Mouse (Mus musculus) embryonic facial prominence, embryonic 11.5 days (tissue): ENCODE measurements around the gene F2rl2. TPM values are rescaled to one million over a fixed set of nuclear protein-coding genes. Genes with fewer than 3 reads are reported as not detected.

ENCODE experiments used
- ATAC-seq: fragments of 200-750 bp; cut with Nextera tagmentation; replicated peaks from 2 replicates; pipeline ENCODE4 v1.8.0; 2017; ENCODE audit warnings: low read depth; ENCODE audit not compliant: insufficient number of reproducible peaks, low FRiP score, low TSS enrichment
- DNase-seq: peaks from one replicate; pipeline ENCODE4 v3.0.0-alpha.2; 2015; ENCODE audit warnings: low spot score
- H3K27ac ChIP-seq: fragments of 300-500 bp; sonication (generic); replicated peaks from 2 replicates; pipeline ENCODE4 v1.5.1; 2014; ENCODE audit warnings: mild to moderate bottlenecking, low read depth, low read length, control low read depth
- H3K27me3 ChIP-seq: fragments of 300-500 bp; sonication (generic); 2 replicates; pipeline ENCODE4 v1.6.1; 2014; ENCODE audit warnings: mild to moderate bottlenecking, low read length, moderate library complexity, mixed read lengths; ENCODE audit not compliant: control insufficient read depth, insufficient read depth
- H3K36me3 ChIP-seq: fragments of 300-500 bp; sonication (generic); replicated peaks from 2 replicates; pipeline ENCODE4 v1.6.1; 2014; ENCODE audit warnings: low read depth, mild to moderate bottlenecking, low read length, moderate library complexity, mixed read lengths; ENCODE audit not compliant: control insufficient read depth, insufficient read depth
- H3K4me1 ChIP-seq: fragments of 300-500 bp; sonication (generic); 2 replicates; pipeline ENCODE4 v1.6.1; 2014; ENCODE audit warnings: low read length, mixed read lengths; ENCODE audit not compliant: control insufficient read depth, insufficient read depth
- H3K4me2 ChIP-seq: fragments of 300-500 bp; sonication (generic); 2 replicates; pipeline ENCODE4 v1.6.1; 2014; ENCODE audit warnings: low read depth, mild to moderate bottlenecking, control low read depth, low read length, moderate library complexity
- H3K4me3 ChIP-seq: fragments of 300-500 bp; sonication (generic); 2 replicates; pipeline ENCODE4 v1.5.1; 2014; ENCODE audit warnings: low read depth, low read length, control low read depth
- H3K9ac ChIP-seq: fragments of 300-500 bp; sonication (generic); replicated peaks from 2 replicates; pipeline ENCODE4 v1.6.1; 2014; ENCODE audit warnings: mild to moderate bottlenecking, control low read depth, low read length
- H3K9me3 ChIP-seq: fragments of 300-500 bp; sonication (generic); replicated peaks from 2 replicates; pipeline ENCODE4 v1.6.1; 2016; ENCODE audit warnings: mild to moderate bottlenecking, low read length, inconsistent platforms, mixed read lengths; ENCODE audit not compliant: control insufficient read depth
- WGBS: fragments of 180-500 bp; shearing (Covaris S2); extraction: QIAGEN DNeasy Blood & Tissue Kit; methylation state at CpG from one replicate; pipeline ENCODE4 v1.1.7; 2014; 5-methylcytosine and 5-hydroxymethylcytosine counted together
- polyA plus RNA-seq: library from polyadenylated mRNA; unstranded; fragments of >200 nt; fragmentation: Nextera tagmentation; extraction: Ambion mirVana; gene quantifications from 2 replicates; pipeline ENCODE4 v1.2.1, GENCODE M21; 2014

The F2rl2 gene
- 3.0 and 3.2 TPM in 2 replicates for polyA plus RNA-seq

DNA sequence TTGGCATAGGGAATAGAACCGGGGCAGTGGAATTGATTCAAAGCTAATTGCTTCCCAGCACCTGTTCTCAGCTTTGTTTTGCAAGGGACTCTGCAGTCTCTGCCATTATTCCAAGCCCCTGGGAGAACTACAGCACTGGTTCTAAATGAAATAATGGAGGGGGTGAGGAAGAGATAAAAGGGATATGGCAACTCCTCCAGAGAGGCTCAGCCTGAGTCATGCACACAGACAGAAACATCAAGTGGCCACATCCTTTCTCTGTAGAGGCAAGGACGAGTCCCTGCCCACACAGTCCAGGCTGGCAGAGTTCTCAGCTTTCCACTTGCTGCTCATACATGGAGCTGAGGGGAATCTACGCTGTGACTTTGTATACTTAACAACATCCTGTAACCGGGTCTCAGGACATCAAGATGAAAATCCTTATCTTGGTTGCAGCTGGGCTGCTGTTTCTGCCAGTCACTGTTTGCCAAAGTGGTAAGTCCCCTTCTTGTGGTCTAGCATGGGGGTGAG, at the start of gene F2rl2:
Gene F2rl2, plus strand, starts transcription at position 200 of the 510 bp plus-strand sequence.
- WGBS, result 70% methylated on average over 4 of the region's 4 CpGs
- DNase-seq, result no peak
- no peak within 1 kb of the TSS for H3K9ac ChIP-seq
- H3K4me3 ChIP-seq, result no peak within 1 kb of the TSS
- H3K4me1 ChIP-seq, result no peaks in the 10 kb centered on the region
- no peaks in the 10 kb centered on the region for H3K36me3 ChIP-seq
- H3K4me2 ChIP-seq, result no peak within 1 kb of the TSS
- H3K27me3 ChIP-seq, result no peaks in the 10 kb centered on the region
- H3K9me3 ChIP-seq, result no peaks in the 10 kb centered on the region
- no peak within 1 kb of the TSS for H3K27ac ChIP-seq
- no peak for ATAC-seq

- no peak for DNase-seq
- ATAC-seq, result no peak
Measured at GRCm38 (mm10) chr13:95647248-95647647, 49.4 kb upstream of the F2rl2 start.

DNA sequence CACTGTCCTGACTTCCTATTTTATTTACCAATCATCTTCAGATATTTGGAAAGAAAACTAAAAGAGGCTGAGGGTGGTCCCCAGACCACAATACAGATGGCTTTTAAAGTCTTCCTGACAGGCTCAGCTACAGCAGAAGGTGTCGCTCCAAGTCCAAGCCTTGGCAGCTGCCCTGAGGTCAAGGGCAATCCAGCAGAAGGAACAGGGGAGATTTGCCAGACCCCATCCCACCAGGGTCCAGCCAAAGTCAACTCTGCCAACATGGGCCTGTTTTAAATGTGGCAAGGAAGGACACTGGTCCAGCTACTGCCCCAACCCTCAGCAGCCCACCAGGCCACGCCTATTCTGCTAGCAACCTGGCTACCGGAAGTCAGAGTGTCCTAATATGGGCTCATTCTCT, 46.7 kb upstream of the F2rl2 start:
- Histone ChIP-seq H3K36me3 (no peaks in the 10 kb centered on the region; the same call in 1 of the 2 replicates), H3K27me3 (no peaks in the 10 kb centered on the region), H3K4me3 (no peak overlapping the region), H3K9me3 (no peaks in the 10 kb centered on the region), H3K4me2 (no peak overlapping the region), H3K9ac (no peak overlapping the region), H3K4me1 (no peaks in the 10 kb centered on the region), H3K27ac (no peak overlapping the region)
- WGBS, result 95% methylated on average over 3 of the region's 3 CpGs
- ATAC-seq (no peak), DNase-seq (no peak)

More at GRCm38 (mm10) chr13:95647248-95647647, 49.4 kb upstream of the F2rl2 start:
- Histone ChIP-seq H3K9me3 (no peaks in the 10 kb centered on the region), H3K4me3 (no peak overlapping the region), H3K9ac (no peak overlapping the region), H3K4me2 (no peak overlapping the region), H3K4me1 (no peaks in the 10 kb centered on the region), H3K36me3 (no peaks in the 10 kb centered on the region; the same call in 1 of the 2 replicates), H3K27me3 (no peaks in the 10 kb centered on the region), H3K27ac (no peak overlapping the region)
- WGBS, result 60% methylated on average over 4 of the region's 4 CpGs

DNA sequence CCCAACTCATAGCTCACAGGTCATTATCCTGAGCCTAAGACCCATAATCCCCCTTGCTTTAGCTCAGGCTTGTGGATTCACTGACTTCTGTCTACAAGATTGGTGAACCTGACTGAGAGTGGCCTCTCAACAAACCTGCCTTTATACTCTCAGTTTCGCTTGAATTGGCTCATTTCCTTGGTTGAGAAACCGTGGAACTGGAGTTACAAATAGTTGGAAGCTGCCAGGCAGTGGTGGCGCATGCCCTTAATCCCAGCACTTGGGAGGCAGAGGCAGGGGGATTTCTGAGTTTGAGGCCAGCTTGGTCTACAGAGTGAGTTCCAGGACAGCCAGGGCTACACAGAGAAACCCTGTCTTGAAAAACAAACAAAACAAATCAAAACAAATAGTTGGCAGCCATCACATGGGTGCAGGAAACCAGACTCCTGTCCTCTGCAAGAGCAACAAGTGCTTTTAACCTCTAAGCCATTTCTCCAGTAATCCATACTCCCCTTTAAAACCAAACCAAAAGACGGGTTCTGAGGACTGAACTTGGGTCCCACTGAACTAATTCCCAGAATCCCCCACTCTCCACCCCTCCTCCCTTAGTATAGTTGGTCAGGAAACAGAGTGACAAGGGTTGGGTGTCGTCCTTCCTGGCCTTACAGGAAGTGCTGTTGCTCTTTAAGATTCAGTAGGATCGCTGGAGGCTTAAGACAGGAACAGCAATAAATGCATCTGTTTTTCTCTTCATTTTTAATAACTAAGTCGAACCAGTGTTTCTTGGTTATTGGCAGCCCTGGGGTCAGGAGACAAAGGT, 44.6 kb upstream of the F2rl2 start:
- H3K36me3 ChIP-seq, result no peaks in the 10 kb centered on the region; the same call in 1 of the 2 replicates
- no peak overlapping the region for H3K4me2 ChIP-seq
- H3K27ac ChIP-seq, result no peak overlapping the region
- H3K9ac ChIP-seq, result no peak overlapping the region
- 79% methylated on average over 7 of the region's 7 CpGs for whole genome bisulfite sequencing
- ATAC-seq, result no peak
- H3K9me3 ChIP-seq, result no peaks in the 10 kb centered on the region
- no peak for DNase-seq
- H3K4me1 ChIP-seq, result no peaks in the 10 kb centered on the region
- no peak overlapping the region for H3K4me3 ChIP-seq
- H3K27me3 ChIP-seq, result no peaks in the 10 kb centered on the region

DNA sequence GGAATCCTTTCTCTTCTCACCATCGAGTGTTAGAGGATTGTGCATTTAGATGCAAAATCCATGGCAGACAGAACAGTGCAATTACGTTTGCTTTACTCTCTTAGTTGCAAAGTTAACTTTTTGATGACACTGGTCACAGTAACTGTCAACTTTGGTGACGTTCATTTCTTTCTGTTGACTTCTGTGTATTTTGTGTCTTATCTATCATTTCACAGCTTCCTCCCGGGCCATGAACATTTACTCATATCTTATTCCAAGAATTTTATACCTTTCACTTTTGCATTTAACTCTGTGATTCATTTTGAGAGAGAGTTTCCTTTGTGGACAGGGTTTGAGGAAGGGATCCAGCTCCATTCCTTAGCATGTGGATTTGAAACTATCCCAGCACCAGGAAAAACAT, 43.0 kb upstream of the F2rl2 start:
- H3K27me3 ChIP-seq, result no peaks in the 10 kb centered on the region
- no peaks in the 10 kb centered on the region for H3K4me1 ChIP-seq
- no peak overlapping the region for H3K4me2 ChIP-seq
- ATAC-seq (no peak), DNase-seq (no peak)
- H3K27ac ChIP-seq, result no peak overlapping the region
- H3K9me3 ChIP-seq, result no peaks in the 10 kb centered on the region
- WGBS, result 87% methylated on average over 4 of the region's 4 CpGs
- H3K9ac ChIP-seq, result no peak overlapping the region
- no peaks in the 10 kb centered on the region; the same call in 1 of the 2 replicates for H3K36me3 ChIP-seq
- H3K4me3 ChIP-seq, result no peak overlapping the region

- H3K27ac ChIP-seq, result no peak overlapping the region
- no peaks in the 10 kb centered on the region for H3K9me3 ChIP-seq
- no peak overlapping the region for H3K9ac ChIP-seq
- no peaks in the 10 kb centered on the region for H3K4me1 ChIP-seq
- no peak overlapping the region for H3K4me3 ChIP-seq
- no peaks in the 10 kb centered on the region; the same call in 1 of the 2 replicates for H3K36me3 ChIP-seq
- no peak for ATAC-seq
- H3K4me2 ChIP-seq, result no peak overlapping the region
- WGBS, result 37% methylated on average over 9 of the region's 9 CpGs
- H3K27me3 ChIP-seq, result no peaks in the 10 kb centered on the region
- no peak for DNase-seq
Measured at GRCm38 (mm10) chr13:95655284-95655683, 41.4 kb upstream of the F2rl2 start.

- Histone ChIP-seq H3K9ac (no peak overlapping the region), H3K4me3 (no peak overlapping the region), H3K27ac (no peak overlapping the region), H3K36me3 (no peaks in the 10 kb centered on the region; the same call in 1 of the 2 replicates), H3K27me3 (no peaks in the 10 kb centered on the region), H3K4me1 (no peaks in the 10 kb centered on the region), H3K9me3 (no peaks in the 10 kb centered on the region), H3K4me2 (no peak overlapping the region)
- ATAC-seq (no peak), DNase-seq (no peak)
- 58% methylated on average over 9 of the region's 9 CpGs for WGBS
Measured at GRCm38 (mm10) chr13:95657171-95657570, 39.5 kb upstream of the F2rl2 start.

DNA sequence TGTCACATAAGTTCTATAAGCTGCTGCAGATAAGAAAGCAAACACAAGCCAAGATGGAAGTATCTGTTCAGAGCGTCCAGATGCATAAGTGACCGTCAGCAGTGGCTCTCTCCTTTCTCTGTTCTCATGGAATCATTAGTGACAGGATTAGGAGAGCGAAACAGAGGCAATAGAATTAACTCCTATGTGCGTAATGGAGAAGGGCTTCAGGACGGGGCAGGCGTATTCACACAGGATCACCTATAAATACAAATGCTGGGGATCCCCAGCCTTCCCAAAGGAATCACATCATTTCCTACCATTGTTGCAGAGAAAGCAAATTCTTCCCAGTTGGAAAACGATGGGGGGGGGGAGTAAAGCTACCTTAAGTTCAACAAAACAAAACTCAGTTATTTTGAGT, 37.2 kb upstream of the F2rl2 start:
- Histone ChIP-seq H3K9me3 (no peaks in the 10 kb centered on the region), H3K4me3 (no peak overlapping the region), H3K4me2 (no peak overlapping the region), H3K36me3 (no peaks in the 10 kb centered on the region; the same call in 1 of the 2 replicates), H3K4me1 (no peaks in the 10 kb centered on the region), H3K27ac (no peak overlapping the region), H3K9ac (no peak overlapping the region), H3K27me3 (no peaks in the 10 kb centered on the region)
- no peak for ATAC-seq
- DNase-seq, result no peak
- 79% methylated on average over 7 of the region's 7 CpGs for WGBS
